Mouse (Mus musculus): ENCODE data around the gene Tldc2. TPM values are rescaled to one million over a fixed set of nuclear protein-coding genes. Genes with fewer than 3 reads are reported as not detected.

The Tldc2 gene
- polyA plus RNA-seq, 1 experiment, result not detected

- peaks cover 15% of the 10 kb centered on the region for H3K36me3 ChIP-seq (ENCODE audit: control insufficient read depth, insufficient read depth)
- no peak overlapping the region for H3ac ChIP-seq (ENCODE audit: control insufficient read depth, insufficient read length)
- no peak for TF ChIP-seq MAX (IDR thresholded peaks at IDR 0.05; ENCODE audit: low read depth)
- TF ChIP-seq POLR2AphosphoS2 (IDR thresholded peaks at IDR 0.05; ENCODE audit: insufficient read length, low read depth), result no peak
- TF ChIP-seq TCF12 (IDR thresholded peaks at IDR 0.05; ENCODE audit: insufficient read depth, poor library complexity, severe bottlenecking), result no peak
- no peak for TF ChIP-seq E2F4 (IDR thresholded peaks at IDR 0.05; ENCODE audit: insufficient read depth)
- no peak for TF ChIP-seq CEBPB (IDR thresholded peaks at IDR 0.05; ENCODE audit: insufficient read depth, poor library complexity, severe bottlenecking)
- TF ChIP-seq TCF3 (IDR thresholded peaks at IDR 0.05; ENCODE audit: insufficient read length, low read depth), result no peak
- TF ChIP-seq POLR2A (IDR thresholded peaks at IDR 0.05; ENCODE audit: insufficient read length, low read depth), result no peak
- H3K4me2 ChIP-seq (ENCODE audit: low read depth), result no peak overlapping the region
- peaks cover 14% of the 10 kb centered on the region for H3K79me2 ChIP-seq (ENCODE audit: control insufficient read depth, insufficient read depth)
- no peaks in the 10 kb centered on the region for H3K27me3 ChIP-seq (ENCODE audit: control insufficient read depth, insufficient read depth, insufficient read length)
- no peak overlapping the region for H3K4me3 ChIP-seq
Observed at GRCm38 (mm10) chr2:157043556-157043955, 43.3 kb upstream of the Tldc2 start.

GRCm38 (mm10) chr2:157043987-157044386, 42.9 kb upstream of the Tldc2 start:
- no peaks in the 10 kb centered on the region for H3K27me3 ChIP-seq (ENCODE audit: control insufficient read depth, insufficient read depth, insufficient read length)
- H3K79me2 ChIP-seq (ENCODE audit: control insufficient read depth, insufficient read depth), result peaks cover 14% of the 10 kb centered on the region
- peaks cover 15% of the 10 kb centered on the region for H3K36me3 ChIP-seq (ENCODE audit: control insufficient read depth, insufficient read depth)
- H3K4me3 ChIP-seq, result no peak overlapping the region
- H3K4me2 ChIP-seq (ENCODE audit: low read depth), result no peak overlapping the region
- no peak overlapping the region for H3ac ChIP-seq (ENCODE audit: control insufficient read depth, insufficient read length)
- TF ChIP-seq TCF12 (IDR thresholded peaks at IDR 0.05; ENCODE audit: insufficient read depth, poor library complexity, severe bottlenecking) (no peak), E2F4 (IDR thresholded peaks at IDR 0.05; ENCODE audit: insufficient read depth) (no peak), MYOG (IDR thresholded peaks at IDR 0.05; ENCODE audit: control insufficient read depth in 1 of 3, insufficient read depth in 1 of 3, insufficient read length in 2 of 3, low read depth in 2 of 3) (no peak), USF1 (IDR thresholded peaks at IDR 0.05; ENCODE audit: low read depth) (no peak), CEBPB (IDR thresholded peaks at IDR 0.05; ENCODE audit: insufficient read depth, poor library complexity, severe bottlenecking) (no peak), MAX (IDR thresholded peaks at IDR 0.05; ENCODE audit: low read depth) (no peak), TCF3 (IDR thresholded peaks at IDR 0.05; ENCODE audit: insufficient read length, low read depth) (no peak), POLR2A (IDR thresholded peaks at IDR 0.05; ENCODE audit: insufficient read length, low read depth) (no peak), REST (IDR thresholded peaks at IDR 0.05; ENCODE audit: insufficient read depth, insufficient read length) (no peak), MYOD1 (IDR thresholded peaks at IDR 0.05; ENCODE audit: control insufficient read depth in 1 of 3, insufficient read length in 2 of 3, low read depth in 2 of 3) (no peak), POLR2AphosphoS2 (IDR thresholded peaks at IDR 0.05; ENCODE audit: insufficient read length, low read depth) (no peak), SRF (IDR thresholded peaks at IDR 0.05; ENCODE audit: control insufficient read depth, insufficient read length, low read depth) (no peak)

- peaks cover 8% of the 10 kb centered on the region for H3K36me3 ChIP-seq (ENCODE audit: control insufficient read depth, insufficient read depth)
Observed at GRCm38 (mm10) chr2:157045932-157046331, 40.9 kb upstream of the Tldc2 start.

GRCm38 (mm10) chr2:157046956-157047355, 39.9 kb upstream of the Tldc2 start:
- no peak overlapping the region for H3ac ChIP-seq (ENCODE audit: control insufficient read depth, insufficient read length)
- H3K79me2 ChIP-seq (ENCODE audit: control insufficient read depth, insufficient read depth), result peaks cover 19% of the 10 kb centered on the region
- no peak overlapping the region for H3K4me2 ChIP-seq (ENCODE audit: low read depth)
- H3K27me3 ChIP-seq (ENCODE audit: control insufficient read depth, insufficient read depth, insufficient read length), result no peaks in the 10 kb centered on the region
- no peak overlapping the region for H3K4me3 ChIP-seq
- TF ChIP-seq E2F4 (IDR thresholded peaks at IDR 0.05; ENCODE audit: insufficient read depth) (no peak), REST (IDR thresholded peaks at IDR 0.05; ENCODE audit: insufficient read depth, insufficient read length) (no peak), MAX (IDR thresholded peaks at IDR 0.05; ENCODE audit: low read depth) (no peak), TCF3 (IDR thresholded peaks at IDR 0.05; ENCODE audit: insufficient read length, low read depth) (no peak), POLR2AphosphoS2 (IDR thresholded peaks at IDR 0.05; ENCODE audit: insufficient read length, low read depth) (no peak), POLR2A (IDR thresholded peaks at IDR 0.05; ENCODE audit: insufficient read length, low read depth) (no peak)
- peaks cover 8% of the 10 kb centered on the region for H3K36me3 ChIP-seq (ENCODE audit: control insufficient read depth, insufficient read depth)

More at GRCm38 (mm10) chr2:157045932-157046331, 40.9 kb upstream of the Tldc2 start:
- TF ChIP-seq USF1 (IDR thresholded peaks at IDR 0.05; ENCODE audit: low read depth), result no peak
- peak in 1 of 3 experiments; percentile 29 for TF ChIP-seq MYOG (IDR thresholded peaks at IDR 0.05; ENCODE audit: control insufficient read depth in 1 of 3, insufficient read depth in 1 of 3, insufficient read length in 2 of 3, low read depth in 2 of 3)
- no peaks in the 10 kb centered on the region for H3K27me3 ChIP-seq (ENCODE audit: control insufficient read depth, insufficient read depth, insufficient read length)
- no peak overlapping the region for H3K4me2 ChIP-seq (ENCODE audit: low read depth)
- no peak overlapping the region for H3K4me3 ChIP-seq
- H3K79me2 ChIP-seq (ENCODE audit: control insufficient read depth, insufficient read depth), result peaks cover 19% of the 10 kb centered on the region
- no peak overlapping the region for H3ac ChIP-seq (ENCODE audit: control insufficient read depth, insufficient read length)

GRCm38 (mm10) chr2:157048395-157049181, 38.3 kb upstream of the Tldc2 start:
- Histone ChIP-seq H3ac (ENCODE audit: control insufficient read depth, insufficient read length) (no peak overlapping the region), H3K4me3 (no peak overlapping the region), H3K79me2 (ENCODE audit: control insufficient read depth, insufficient read depth) (peaks cover 19% of the 10 kb centered on the region), H3K36me3 (ENCODE audit: control insufficient read depth, insufficient read depth) (peaks cover 8% of the 10 kb centered on the region), H3K4me2 (ENCODE audit: low read depth) (no peak overlapping the region), H3K27me3 (ENCODE audit: control insufficient read depth, insufficient read depth, insufficient read length) (no peaks in the 10 kb centered on the region)
- no peak for TF ChIP-seq POLR2AphosphoS2 (IDR thresholded peaks at IDR 0.05; ENCODE audit: insufficient read length, low read depth)
- TF ChIP-seq USF1 (IDR thresholded peaks at IDR 0.05; ENCODE audit: low read depth), result no peak
- no peak for TF ChIP-seq POLR2A (IDR thresholded peaks at IDR 0.05; ENCODE audit: insufficient read length, low read depth)
- TF ChIP-seq E2F4 (IDR thresholded peaks at IDR 0.05; ENCODE audit: insufficient read depth), result no peak
- TF ChIP-seq TCF12 (IDR thresholded peaks at IDR 0.05; ENCODE audit: insufficient read depth, poor library complexity, severe bottlenecking), result no peak
- no peak for TF ChIP-seq REST (IDR thresholded peaks at IDR 0.05; ENCODE audit: insufficient read depth, insufficient read length)
- no peak for TF ChIP-seq MYOG (IDR thresholded peaks at IDR 0.05; ENCODE audit: control insufficient read depth in 1 of 3, insufficient read depth in 1 of 3, insufficient read length in 2 of 3, low read depth in 2 of 3)
- no peak for TF ChIP-seq MYOD1 (IDR thresholded peaks at IDR 0.05; ENCODE audit: control insufficient read depth in 1 of 3, insufficient read length in 2 of 3, low read depth in 2 of 3)
- TF ChIP-seq MAX (IDR thresholded peaks at IDR 0.05; ENCODE audit: low read depth), result no peak
- TF ChIP-seq CEBPB (IDR thresholded peaks at IDR 0.05; ENCODE audit: insufficient read depth, poor library complexity, severe bottlenecking), result no peak
